Mouse (Mus musculus): ENCODE measurements around the gene Rnf115. TPM values are rescaled to one million over a fixed set of nuclear protein-coding genes. Genes with fewer than 3 reads are reported as not detected.

Rnf115 gene
- polyA plus RNA-seq, 1 experiment from 2014 or later = 59.8 TPM

GRCm38 (mm10) chr3:96788506-96788905 lies 61.0 kb downstream of the Rnf115 start:
- ATAC-seq = no peak
- Histone ChIP-seq H3K4me1 (replicated peaks; ENCODE audit: control insufficient read depth, insufficient read depth, low read length) (no peaks in the 10 kb centered on the region), H3K27ac (ENCODE audit: low read length) (no peak overlapping the region), H3K27me3 (replicated peaks; ENCODE audit: control insufficient read depth, insufficient read depth, low read length) (no peaks in the 10 kb centered on the region), H3K9ac (replicated peaks; ENCODE audit: low read depth, low read length) (no peak overlapping the region), H3K4me2 (ENCODE audit: low read length) (no peak overlapping the region), H3K36me3 (ENCODE audit: control insufficient read depth, insufficient read depth) (peaks cover 4% of the 10 kb centered on the region), H3K9me3 (ENCODE audit: control insufficient read depth, low read length) (no peaks in the 10 kb centered on the region), H3K4me3 (replicated peaks; ENCODE audit: low read length) (no peak overlapping the region)
- WGBS = 86% methylated on average over 8 of the region's 8 CpGs

- Histone ChIP-seq H3K4me1 (replicated peaks; ENCODE audit: control insufficient read depth, insufficient read depth, low read length) (no peaks in the 10 kb centered on the region), H3K36me3 (ENCODE audit: control insufficient read depth, insufficient read depth) (no peaks in the 10 kb centered on the region), H3K27ac (ENCODE audit: low read length) (no peak overlapping the region), H3K9ac (replicated peaks; ENCODE audit: low read depth, low read length) (no peak overlapping the region), H3K4me3 (replicated peaks; ENCODE audit: low read length) (no peak overlapping the region), H3K4me2 (ENCODE audit: low read length) (no peak overlapping the region), H3K9me3 (ENCODE audit: control insufficient read depth, low read length) (no peaks in the 10 kb centered on the region), H3K27me3 (replicated peaks; ENCODE audit: control insufficient read depth, insufficient read depth, low read length) (no peaks in the 10 kb centered on the region)
- no peak for ATAC-seq
- 89% methylated on average over 11 of the region's 11 CpGs for WGBS
Observed at GRCm38 (mm10) chr3:96800254-96800653, 72.8 kb downstream of the Rnf115 start.

DNA sequence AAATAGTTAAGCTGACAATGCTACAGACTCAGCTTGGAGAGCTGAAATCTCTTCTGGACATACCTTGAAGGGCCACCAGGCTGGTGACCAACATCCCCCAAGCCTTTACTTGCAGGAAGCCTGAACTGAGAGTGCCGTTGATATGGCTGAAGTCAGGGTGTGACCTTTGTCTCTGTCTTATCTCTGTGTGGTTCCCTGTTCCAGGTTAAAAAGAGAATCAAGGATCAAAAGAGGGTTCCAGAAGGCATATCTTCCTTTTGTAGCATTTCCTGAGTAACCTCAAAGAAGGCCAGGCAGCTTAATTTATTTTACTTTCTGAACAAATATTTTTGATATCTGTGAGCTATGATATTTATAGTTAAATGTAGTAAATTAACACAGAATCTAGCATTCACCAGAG lies 74.8 kb downstream of the Rnf115 start:
- no peaks in the 10 kb centered on the region for H3K27me3 ChIP-seq (replicated peaks; ENCODE audit: control insufficient read depth, insufficient read depth, low read length)
- no peak overlapping the region for H3K4me3 ChIP-seq (replicated peaks; ENCODE audit: low read length)
- no peak overlapping the region for H3K9ac ChIP-seq (replicated peaks; ENCODE audit: low read depth, low read length)
- no peaks in the 10 kb centered on the region for H3K9me3 ChIP-seq (ENCODE audit: control insufficient read depth, low read length)
- H3K27ac ChIP-seq (ENCODE audit: low read length) = no peak overlapping the region
- no peaks in the 10 kb centered on the region for H3K4me1 ChIP-seq (replicated peaks; ENCODE audit: control insufficient read depth, insufficient read depth, low read length)
- ATAC-seq = no peak
- H3K4me2 ChIP-seq (ENCODE audit: low read length) = no peak overlapping the region
- no peaks in the 10 kb centered on the region for H3K36me3 ChIP-seq (ENCODE audit: control insufficient read depth, insufficient read depth)
- WGBS = 85% methylated on average over 1 of the region's 1 CpGs

DNA sequence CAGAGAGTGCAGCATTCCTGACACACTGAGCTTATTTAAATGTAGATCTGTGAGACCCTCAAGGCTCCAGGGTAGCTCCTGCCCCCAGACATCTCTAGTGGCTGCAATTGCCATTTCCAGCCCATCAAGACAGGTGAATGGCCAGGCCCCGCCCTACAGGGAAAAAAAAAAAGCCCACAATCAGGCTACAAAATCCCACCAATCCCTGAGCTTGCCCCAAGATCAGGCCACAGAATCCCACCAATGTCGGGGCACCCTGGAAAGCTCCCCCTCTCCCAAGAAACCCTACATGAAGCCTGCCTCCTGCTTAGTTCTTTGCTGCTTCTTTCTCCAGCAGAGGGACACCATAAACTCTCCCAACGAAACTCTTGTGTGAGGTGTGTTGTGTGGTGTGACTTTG lies 80.7 kb downstream of the Rnf115 start:
- H3K4me3 ChIP-seq (replicated peaks; ENCODE audit: low read length) = no peak overlapping the region
- no peaks in the 10 kb centered on the region for H3K9me3 ChIP-seq (ENCODE audit: control insufficient read depth, low read length)
- no peaks in the 10 kb centered on the region for H3K4me1 ChIP-seq (replicated peaks; ENCODE audit: control insufficient read depth, insufficient read depth, low read length)
- H3K27me3 ChIP-seq (replicated peaks; ENCODE audit: control insufficient read depth, insufficient read depth, low read length) = no peaks in the 10 kb centered on the region
- no peaks in the 10 kb centered on the region for H3K36me3 ChIP-seq (ENCODE audit: control insufficient read depth, insufficient read depth)
- H3K27ac ChIP-seq (ENCODE audit: low read length) = no peak overlapping the region
- 77% methylated on average over 3 of the region's 3 CpGs for WGBS
- H3K9ac ChIP-seq (replicated peaks; ENCODE audit: low read depth, low read length) = no peak overlapping the region
- no peak overlapping the region for H3K4me2 ChIP-seq (ENCODE audit: low read length)
- ATAC-seq = no peak

DNA sequence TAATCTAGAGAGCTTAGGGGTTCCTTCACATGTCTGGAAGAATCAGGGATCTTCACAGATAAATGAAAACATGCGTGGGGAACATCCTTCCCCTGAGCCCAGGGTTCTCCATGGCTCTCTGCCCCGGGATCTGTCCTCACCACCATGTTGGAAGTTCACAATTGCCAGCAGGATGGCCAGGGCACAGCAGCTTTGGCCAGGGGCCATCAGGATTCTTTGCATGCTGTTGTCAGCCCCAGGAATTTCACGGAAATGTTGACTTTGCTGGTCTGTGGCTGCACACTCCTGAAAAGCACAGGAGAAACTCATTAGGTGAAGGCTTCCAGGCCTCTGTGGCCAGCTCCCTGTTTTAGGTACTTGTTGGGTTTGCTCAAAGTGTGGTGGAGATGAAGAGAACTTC lies 81.2 kb downstream of the Rnf115 start:
- Histone ChIP-seq H3K27ac (ENCODE audit: low read length) (no peak overlapping the region), H3K9me3 (ENCODE audit: control insufficient read depth, low read length) (no peaks in the 10 kb centered on the region), H3K4me3 (replicated peaks; ENCODE audit: low read length) (no peak overlapping the region), H3K4me1 (replicated peaks; ENCODE audit: control insufficient read depth, insufficient read depth, low read length) (no peaks in the 10 kb centered on the region), H3K27me3 (replicated peaks; ENCODE audit: control insufficient read depth, insufficient read depth, low read length) (no peaks in the 10 kb centered on the region), H3K4me2 (ENCODE audit: low read length) (no peak overlapping the region), H3K36me3 (ENCODE audit: control insufficient read depth, insufficient read depth) (no peaks in the 10 kb centered on the region), H3K9ac (replicated peaks; ENCODE audit: low read depth, low read length) (no peak overlapping the region)
- no peak for ATAC-seq
- 84% methylated on average over 3 of the region's 3 CpGs for WGBS

GRCm38 (mm10) chr3:96811232-96811631 lies 83.8 kb downstream of the Rnf115 start:
- H3K4me1 ChIP-seq (replicated peaks; ENCODE audit: control insufficient read depth, insufficient read depth, low read length) = no peaks in the 10 kb centered on the region
- no peak overlapping the region for H3K27ac ChIP-seq (ENCODE audit: low read length)
- no peak overlapping the region for H3K9ac ChIP-seq (replicated peaks; ENCODE audit: low read depth, low read length)
- H3K27me3 ChIP-seq (replicated peaks; ENCODE audit: control insufficient read depth, insufficient read depth, low read length) = no peaks in the 10 kb centered on the region
- H3K4me2 ChIP-seq (ENCODE audit: low read length) = no peak overlapping the region
- no peaks in the 10 kb centered on the region for H3K9me3 ChIP-seq (ENCODE audit: control insufficient read depth, low read length)
- 94% methylated on average over 3 of the region's 3 CpGs for WGBS
- H3K36me3 ChIP-seq (ENCODE audit: control insufficient read depth, insufficient read depth) = no peaks in the 10 kb centered on the region
- no peak overlapping the region for H3K4me3 ChIP-seq (replicated peaks; ENCODE audit: low read length)
- no peak for ATAC-seq

DNA sequence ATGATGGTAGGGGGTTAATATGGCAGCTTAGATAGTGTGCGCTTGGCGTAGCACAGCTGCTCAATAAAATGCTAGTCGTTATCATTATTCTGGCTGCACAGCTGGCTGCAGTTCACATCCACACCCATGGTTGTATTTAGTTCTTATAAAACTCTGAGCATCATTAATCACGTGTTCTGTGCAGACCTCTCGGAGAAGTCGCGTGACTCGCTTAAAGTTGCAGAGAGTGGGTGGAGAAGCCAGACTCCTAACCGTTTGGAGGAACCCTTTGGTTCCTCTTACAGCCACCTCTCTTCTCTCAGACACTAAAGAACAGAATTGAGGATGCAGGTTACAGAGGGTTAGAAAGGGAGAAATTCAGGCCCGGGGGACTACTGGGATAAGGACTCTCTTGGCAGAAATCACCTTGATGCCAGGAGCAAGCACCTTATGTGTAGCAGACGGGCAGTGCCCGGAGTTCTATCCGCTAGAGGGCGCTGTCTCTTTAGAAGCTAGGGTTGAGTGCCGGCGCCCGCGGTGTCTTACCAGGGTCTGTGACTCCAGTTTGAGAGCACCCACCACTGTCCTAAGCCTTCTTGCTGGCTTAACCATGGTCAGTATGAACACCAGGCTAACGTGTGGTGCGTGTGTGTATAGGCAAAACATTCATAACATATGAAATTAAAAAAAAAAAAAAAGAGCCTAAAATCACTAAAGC lies 85.1 kb downstream of the Rnf115 start:
- 45% methylated on average over 20 of the region's 20 CpGs for WGBS
- H3K9ac ChIP-seq (replicated peaks; ENCODE audit: low read depth, low read length) = no peak overlapping the region
- H3K4me3 ChIP-seq (replicated peaks; ENCODE audit: low read length) = no peak overlapping the region
- no peaks in the 10 kb centered on the region for H3K36me3 ChIP-seq (ENCODE audit: control insufficient read depth, insufficient read depth)
- no peak for ATAC-seq
- 0 out of 2 replicates have a peak overlapping the region, but pooled peaks have one; percentile 8 for H3K4me2 ChIP-seq (ENCODE audit: low read length)
- no peaks in the 10 kb centered on the region for H3K4me1 ChIP-seq (replicated peaks; ENCODE audit: control insufficient read depth, insufficient read depth, low read length)
- no peaks in the 10 kb centered on the region for H3K9me3 ChIP-seq (ENCODE audit: control insufficient read depth, low read length)
- no peaks in the 10 kb centered on the region for H3K27me3 ChIP-seq (replicated peaks; ENCODE audit: control insufficient read depth, insufficient read depth, low read length)
- no peak overlapping the region for H3K27ac ChIP-seq (ENCODE audit: low read length)

- H3K9me3 ChIP-seq (ENCODE audit: control insufficient read depth, low read length) = no peaks in the 10 kb centered on the region
- WGBS = 33% methylated on average over 9 of the region's 9 CpGs
- H3K4me2 ChIP-seq (ENCODE audit: low read length) = no peak overlapping the region
- no peak overlapping the region for H3K4me3 ChIP-seq (replicated peaks; ENCODE audit: low read length)
- no peak overlapping the region for H3K27ac ChIP-seq (ENCODE audit: low read length)
- H3K27me3 ChIP-seq (replicated peaks; ENCODE audit: control insufficient read depth, insufficient read depth, low read length) = no peaks in the 10 kb centered on the region
- H3K9ac ChIP-seq (replicated peaks; ENCODE audit: low read depth, low read length) = no peak overlapping the region
- H3K4me1 ChIP-seq (replicated peaks; ENCODE audit: control insufficient read depth, insufficient read depth, low read length) = no peaks in the 10 kb centered on the region
- H3K36me3 ChIP-seq (ENCODE audit: control insufficient read depth, insufficient read depth) = no peaks in the 10 kb centered on the region
- ATAC-seq = no peak
Observed at GRCm38 (mm10) chr3:96813106-96813505, 85.6 kb downstream of the Rnf115 start.

DNA sequence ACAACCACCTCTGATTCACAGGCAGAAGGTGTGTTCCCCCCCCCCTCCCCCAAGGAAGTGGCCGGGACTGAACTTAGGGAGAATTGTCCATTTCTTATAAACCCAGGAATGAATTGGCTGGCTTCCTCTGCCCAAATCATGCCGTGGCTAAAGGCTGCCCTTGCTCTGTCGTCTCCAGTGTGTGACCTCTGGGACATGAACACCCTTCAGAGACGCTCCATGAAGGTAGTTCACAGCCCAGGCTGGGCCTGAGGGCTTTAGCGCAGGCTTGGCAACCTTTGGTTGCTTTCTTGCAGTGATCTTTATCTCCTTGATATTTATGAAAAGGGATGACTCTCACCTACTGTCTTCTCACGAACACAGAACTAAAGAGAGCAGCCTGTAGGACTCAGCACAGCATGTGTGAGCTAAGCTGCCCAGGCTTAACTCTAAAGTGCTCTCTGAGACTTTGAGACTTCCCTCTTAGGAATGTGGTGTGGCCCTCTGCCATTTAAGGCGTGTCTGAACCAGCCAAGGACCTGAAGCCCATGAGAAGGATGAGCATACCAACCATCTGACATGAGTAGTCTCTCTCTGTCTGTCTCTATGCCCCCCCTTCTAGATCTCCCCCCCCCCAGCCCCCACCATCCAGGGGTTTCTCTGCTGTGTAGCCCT lies 86.3 kb downstream of the Rnf115 start:
- no peak overlapping the region for H3K4me3 ChIP-seq (replicated peaks; ENCODE audit: low read length)
- H3K9me3 ChIP-seq (ENCODE audit: control insufficient read depth, low read length) = no peaks in the 10 kb centered on the region
- no peak overlapping the region for H3K27ac ChIP-seq (ENCODE audit: low read length)
- H3K4me2 ChIP-seq (ENCODE audit: low read length) = no peak overlapping the region
- H3K4me1 ChIP-seq (replicated peaks; ENCODE audit: control insufficient read depth, insufficient read depth, low read length) = no peaks in the 10 kb centered on the region
- no peak for ATAC-seq
- no peaks in the 10 kb centered on the region for H3K27me3 ChIP-seq (replicated peaks; ENCODE audit: control insufficient read depth, insufficient read depth, low read length)
- no peaks in the 10 kb centered on the region for H3K36me3 ChIP-seq (ENCODE audit: control insufficient read depth, insufficient read depth)
- 63% methylated on average over 7 of the region's 7 CpGs for WGBS
- no peak overlapping the region for H3K9ac ChIP-seq (replicated peaks; ENCODE audit: low read depth, low read length)

All from forebrain, embryonic 16.5 days (tissue).